Comparison of ENCODE assay signal across 10 mouse cellular contexts in genomic region chr2:33165229-33165628, GRCm38 (mm10). TPM values are rescaled to one million over a fixed set of nuclear protein-coding genes. Genes with fewer than 3 reads are reported as not detected.
A peak's percentile ranks its signal among the peaks of the same experiment; 100 is the strongest.
DNase-seq lines count a peak whose midpoint lies in the region; ATAC-seq and TF ChIP-seq lines count a peak whose summit lies in the region.
"Had no signal": no experiment of that assay in that cellular context is flagged by ENCODE, and none has a peak within 500 bp of the region (broad histone marks: within the 10 kb centered on the region; RNA-seq: fewer than 3 reads in every experiment).

No protein-coding gene starts in this region.

- H3K4me1 ChIP-seq in heart, embryonic 10.5 days, result peaks cover 54% of the 10 kb centered on the region
- peaks cover 32% of the 10 kb centered on the region for H3K4me1 ChIP-seq in embryonic facial prominence, embryonic 13.5 days
- peaks cover 5% of the 10 kb centered on the region; the same call in 1 of the 2 replicates for H3K4me1 ChIP-seq in hindbrain, embryonic 16.5 days (ENCODE audit: control insufficient read depth, insufficient read depth, low read depth, low read length)
- H3K4me1 ChIP-seq in limb, embryonic 12.5 days (replicated peaks), result peaks cover 66% of the 10 kb centered on the region
- no peaks in the 10 kb centered on the region for H3K4me1 ChIP-seq in thymus, adult 2 months (replicated peaks; ENCODE audit: control insufficient read depth, insufficient read depth, low read length)
- H3K4me1 ChIP-seq: liver, embryonic 15.5 days had no signal

- 72% methylated on average over 4 of the region's 4 CpGs for WGBS in heart, embryonic 10.5 days
- WGBS in embryonic facial prominence, embryonic 13.5 days, result 51% methylated on average over 4 of the region's 4 CpGs
- WGBS in hindbrain, embryonic 16.5 days, result 76% methylated on average over 4 of the region's 4 CpGs
- 50% methylated on average over 4 of the region's 4 CpGs for WGBS in limb, embryonic 12.5 days
- 67% methylated on average over 4 of the region's 4 CpGs for WGBS in thymus, adult 2 months

- no peak overlapping the region for H3K4me3 ChIP-seq in heart, embryonic 10.5 days
- no peak overlapping the region for H3K4me3 ChIP-seq in embryonic facial prominence, embryonic 13.5 days
- no peak overlapping the region for H3K4me3 ChIP-seq in hindbrain, embryonic 16.5 days (ENCODE audit: low read length)
- no peak overlapping the region for H3K4me3 ChIP-seq in limb, embryonic 12.5 days (replicated peaks)
- H3K4me3 ChIP-seq in thymus, adult 2 months (ENCODE audit: control insufficient read depth, insufficient read depth, low read length), result no peak overlapping the region
- H3K4me3 ChIP-seq: liver, embryonic 15.5 days had no signal

- DNase-seq in heart, embryonic 10.5 days (ENCODE audit: low spot score), result no peak
- no peak for DNase-seq in heart, adult 8-10 months (ENCODE audit: low spot score)
- no peak for DNase-seq in left cerebral cortex, adult 11 months (ENCODE audit: low spot score)
- no peak for DNase-seq in thymus, adult 2 months

- no peak overlapping the region for H3K9ac ChIP-seq in embryonic facial prominence, embryonic 13.5 days
- H3K9ac ChIP-seq in hindbrain, embryonic 16.5 days (ENCODE audit: low read depth, low read length), result no peak overlapping the region
- no peak overlapping the region for H3K9ac ChIP-seq in limb, embryonic 12.5 days (replicated peaks)
- H3K9ac ChIP-seq: liver, embryonic 15.5 days had no signal

- peak overlapping the region; percentile 75 for H3K27ac ChIP-seq in heart, embryonic 10.5 days
- H3K27ac ChIP-seq in embryonic facial prominence, embryonic 13.5 days, result peak overlapping the region; percentile 44
- peak overlapping the region; percentile 58 for H3K27ac ChIP-seq in hindbrain, embryonic 16.5 days (ENCODE audit: low read depth, low read length)
- H3K27ac ChIP-seq in limb, embryonic 12.5 days, result peak overlapping the region; percentile 77
- no peak overlapping the region for H3K27ac ChIP-seq in thymus, adult 2 months (ENCODE audit: control insufficient read depth, insufficient read depth, low read length)
- H3K27ac ChIP-seq: liver, embryonic 15.5 days had no signal

- no peaks in the 10 kb centered on the region for H3K36me3 ChIP-seq in heart, embryonic 10.5 days
- H3K36me3 ChIP-seq in embryonic facial prominence, embryonic 13.5 days, result no peaks in the 10 kb centered on the region
- H3K36me3 ChIP-seq in hindbrain, embryonic 16.5 days (ENCODE audit: control insufficient read depth, insufficient read depth, low read length), result 0 out of 2 replicates have a peak, but pooled peaks cover 3% of the 10 kb centered on the region
- no peaks in the 10 kb centered on the region for H3K36me3 ChIP-seq in limb, embryonic 12.5 days
- no peaks in the 10 kb centered on the region for H3K36me3 ChIP-seq in thymus, adult 2 months (ENCODE audit: control insufficient read depth, insufficient read depth, low read length)
- H3K36me3 ChIP-seq: liver, embryonic 15.5 days had no signal

- ATAC-seq in embryonic facial prominence, embryonic 13.5 days (ENCODE audit: insufficient number of reproducible peaks, insufficient read depth, low FRiP score, low TSS enrichment, low read depth), result no peak
- no peak for ATAC-seq in hindbrain, embryonic 16.5 days
- ATAC-seq in limb, embryonic 12.5 days (ENCODE audit: insufficient number of reproducible peaks, insufficient read depth, low FRiP score, low TSS enrichment, low read depth), result no peak
- ATAC-seq in erythroid progenitor cell, adult 5-6 weeks (replicated peaks; ENCODE audit: low FRiP score, poor library complexity, severe bottlenecking), result no peak
- ATAC-seq: CD4-positive, CD25-positive, alpha-beta regulatory T cell, adult 4 months had no signal

- no peak for TF ChIP-seq POLR2A in thymus, adult 2 months (IDR thresholded peaks at IDR 0.05; ENCODE audit: control insufficient read depth, extremely low read depth, insufficient read depth, low read length, poor library complexity)

- TF ChIP-seq CTCF in thymus, adult 2 months (IDR thresholded peaks at IDR 0.05; ENCODE audit: borderline replicate concordance, control insufficient read depth, extremely low read depth, insufficient read depth, low read length, poor library complexity), result no peak

- no peaks in the 10 kb centered on the region for H3K9me3 ChIP-seq in heart, embryonic 10.5 days
- no peaks in the 10 kb centered on the region for H3K9me3 ChIP-seq in embryonic facial prominence, embryonic 13.5 days
- no peaks in the 10 kb centered on the region for H3K9me3 ChIP-seq in hindbrain, embryonic 16.5 days (ENCODE audit: control insufficient read depth, low read length)
- H3K9me3 ChIP-seq in limb, embryonic 12.5 days, result no peaks in the 10 kb centered on the region
- H3K9me3 ChIP-seq: liver, embryonic 15.5 days had no signal

- H3K4me2 ChIP-seq in embryonic facial prominence, embryonic 13.5 days, result no peak overlapping the region
- no peak overlapping the region for H3K4me2 ChIP-seq in hindbrain, embryonic 16.5 days (ENCODE audit: low read length)
- H3K4me2 ChIP-seq in limb, embryonic 12.5 days, result no peak overlapping the region
- H3K4me2 ChIP-seq: liver, embryonic 15.5 days had no signal

- no peaks in the 10 kb centered on the region for H3K27me3 ChIP-seq in heart, embryonic 10.5 days (ENCODE audit: insufficient read depth, poor library complexity, severe bottlenecking)
- no peaks in the 10 kb centered on the region for H3K27me3 ChIP-seq in embryonic facial prominence, embryonic 13.5 days
- no peaks in the 10 kb centered on the region for H3K27me3 ChIP-seq in hindbrain, embryonic 16.5 days (replicated peaks; ENCODE audit: control insufficient read depth, insufficient read depth, low read length)
- no peaks in the 10 kb centered on the region for H3K27me3 ChIP-seq in limb, embryonic 12.5 days
- H3K27me3 ChIP-seq in thymus, adult 2 months (ENCODE audit: control insufficient read depth, insufficient read depth, low read length), result no peaks in the 10 kb centered on the region
- H3K27me3 ChIP-seq: liver, embryonic 15.5 days had no signal

RNA-seq across cellular contexts. Expression of gene Garnl3, which starts 33.8 kb away (rescaled TPM):
- polyA plus RNA-seq in heart, embryonic 10.5 days (2016; fragmentation: Nextera tagmentation; extraction: Ambion mirVana), result 10.5 and 13.3 TPM in 2 replicates
- 1 to 10 TPM; 2.6 to 6.7 (median 3.5) TPM for total RNA-seq in heart, adult 8-10 months (2022)
- 11.2 and 13.5 TPM in 2 replicates for polyA plus RNA-seq in embryonic facial prominence, embryonic 13.5 days (2015; fragmentation: Nextera tagmentation; extraction: Ambion mirVana)
- 65.9 and 68.7 TPM in 2 replicates for polyA plus RNA-seq in hindbrain, embryonic 16.5 days (2015; fragmentation: Nextera tagmentation; extraction: Ambion mirVana)
- polyA plus RNA-seq in limb, embryonic 12.5 days (2016; fragmentation: Nextera tagmentation; extraction: Ambion mirVana), result 15.7 and 16.4 TPM in 2 replicates
- polyA plus RNA-seq in thymus, adult 2 months (2012; rRNA removed), result 0.96 and 1.2 TPM in 2 replicates
- not detected in 2 replicates for total RNA-seq in erythroid progenitor cell, adult 5-6 weeks (2015; ENCODE audit: low replicate concordance)
- not detected in 2 replicates for total RNA-seq in erythroid progenitor cell, adult 5-6 weeks (2017; ENCODE audit: low replicate concordance)

RNA-seq across cellular contexts. Expression of gene Angptl2, which starts 50.6 kb away (rescaled TPM):
- 40.4 and 49.8 TPM in 2 replicates for polyA plus RNA-seq in heart, embryonic 10.5 days (2016; fragmentation: Nextera tagmentation; extraction: Ambion mirVana)
- 10 to 100 TPM; 32.9 to 57.7 (median 53.5) TPM for total RNA-seq in heart, adult 8-10 months (2022)
- 37.9 and 38.4 TPM in 2 replicates for polyA plus RNA-seq in embryonic facial prominence, embryonic 13.5 days (2015; fragmentation: Nextera tagmentation; extraction: Ambion mirVana)
- 13.4 and 20.5 TPM in 2 replicates for polyA plus RNA-seq in hindbrain, embryonic 16.5 days (2015; fragmentation: Nextera tagmentation; extraction: Ambion mirVana)
- polyA plus RNA-seq in limb, embryonic 12.5 days (2016; fragmentation: Nextera tagmentation; extraction: Ambion mirVana), result 54.7 and 65.0 TPM in 2 replicates
- 61.1 and 64.5 TPM in 2 replicates for polyA plus RNA-seq in thymus, adult 2 months (2012; rRNA removed)
- 1.3 TPM in 1 of 2 replicates, not detected in the other for total RNA-seq in erythroid progenitor cell, adult 5-6 weeks (2015; ENCODE audit: low replicate concordance)
- total RNA-seq in erythroid progenitor cell, adult 5-6 weeks (2017; ENCODE audit: low replicate concordance), result 0.13 TPM in 1 of 2 replicates, not detected in the other
